Mouse (Mus musculus): ENCODE results near the gene Lrrc75a.
"Not testable (repeated sequence)": the region's sequence is repeated elsewhere in the genome, so short reads cannot be mapped to it uniquely, and the experiment has no call there.

Lrrc75a gene

GRCm38 (mm10) chr11:62647661-62648590 lies at the start of gene Lrrc75a:
Gene Lrrc75a (minus strand): TSS chr11:62648523.
- peak in 1 of 2 experiments; percentile 7 for DNase-seq (ENCODE audit: low spot score in 2 of 2)

GRCm38 (mm10) chr11:62695126-62695525 lies 46.8 kb upstream of the Lrrc75a start:
- DNase-seq (ENCODE audit: low spot score in 2 of 2), result no peak

GRCm38 (mm10) chr11:62693299-62694184 lies 45.2 kb upstream of the Lrrc75a start:
- peak in 1 of 2 experiments; percentile 13 for DNase-seq (ENCODE audit: low spot score in 2 of 2)

GRCm38 (mm10) chr11:62691592-62691991 lies 43.3 kb upstream of the Lrrc75a start:
- DNase-seq (ENCODE audit: low spot score in 2 of 2), result no peak

- no peak for DNase-seq (ENCODE audit: low spot score in 2 of 2)
Observed at GRCm38 (mm10) chr11:62679954-62680353, 31.6 kb upstream of the Lrrc75a start.

- no peak for DNase-seq (ENCODE audit: low spot score in 2 of 2)
Observed at GRCm38 (mm10) chr11:62678778-62679354, 30.5 kb upstream of the Lrrc75a start.

- no peak for DNase-seq (ENCODE audit: low spot score in 2 of 2)
Observed at GRCm38 (mm10) chr11:62676290-62676596, 27.9 kb upstream of the Lrrc75a start.

- peak in 1 of 2 experiments; percentile 27 for DNase-seq (ENCODE audit: low spot score in 2 of 2)
Observed at GRCm38 (mm10) chr11:62675480-62676289, 27.4 kb upstream of the Lrrc75a start.

- DNase-seq (ENCODE audit: low spot score in 2 of 2), result no peak
Observed at GRCm38 (mm10) chr11:62670006-62670405, 21.7 kb upstream of the Lrrc75a start.

- no peak for DNase-seq (ENCODE audit: low spot score in 2 of 2)
Observed at GRCm38 (mm10) chr11:62669471-62669870, 21.1 kb upstream of the Lrrc75a start.

- DNase-seq (ENCODE audit: low spot score in 2 of 2), result no peak
Observed at GRCm38 (mm10) chr11:62668986-62669385, 20.7 kb upstream of the Lrrc75a start.

- no peak for DNase-seq (ENCODE audit: low spot score in 2 of 2)
Observed at GRCm38 (mm10) chr11:62664250-62664649, 15.9 kb upstream of the Lrrc75a start.

GRCm38 (mm10) chr11:62660885-62661284 lies 12.6 kb upstream of the Lrrc75a start:
- DNase-seq (ENCODE audit: low spot score in 2 of 2), result no peak

- no peak for DNase-seq (ENCODE audit: low spot score in 2 of 2)
Observed at GRCm38 (mm10) chr11:62652080-62652479, 3.8 kb upstream of the Lrrc75a start.

GRCm38 (mm10) chr11:62651563-62651962 lies 3.2 kb upstream of the Lrrc75a start:
- no peak for DNase-seq (ENCODE audit: low spot score in 2 of 2)

GRCm38 (mm10) chr11:62649803-62650202 lies 1.5 kb upstream of the Lrrc75a start:
- DNase-seq (ENCODE audit: low spot score in 2 of 2), result not testable (repeated sequence)

GRCm38 (mm10) chr11:62648591-62649391 lies 468 bp upstream of the Lrrc75a start, which contains the start of gene Mmgt2:
Gene Mmgt2 (plus strand): TSS chr11:62648664.
- DNase-seq (ENCODE audit: low spot score in 2 of 2), result peak; percentile 86 to 93

GRCm38 (mm10) chr11:62646958-62647515 lies 1.3 kb downstream of the Lrrc75a start:
- no peak for DNase-seq (ENCODE audit: low spot score in 2 of 2)

- DNase-seq (ENCODE audit: low spot score in 2 of 2), result no peak
Observed at GRCm38 (mm10) chr11:62646495-62646843, 1.9 kb downstream of the Lrrc75a start.
